Mouse (Mus musculus): Measurements from ENCODE around the gene Cul5.
A peak's percentile ranks its signal among the peaks of the same experiment; 100 is the strongest.

The Cul5 gene

DNA sequence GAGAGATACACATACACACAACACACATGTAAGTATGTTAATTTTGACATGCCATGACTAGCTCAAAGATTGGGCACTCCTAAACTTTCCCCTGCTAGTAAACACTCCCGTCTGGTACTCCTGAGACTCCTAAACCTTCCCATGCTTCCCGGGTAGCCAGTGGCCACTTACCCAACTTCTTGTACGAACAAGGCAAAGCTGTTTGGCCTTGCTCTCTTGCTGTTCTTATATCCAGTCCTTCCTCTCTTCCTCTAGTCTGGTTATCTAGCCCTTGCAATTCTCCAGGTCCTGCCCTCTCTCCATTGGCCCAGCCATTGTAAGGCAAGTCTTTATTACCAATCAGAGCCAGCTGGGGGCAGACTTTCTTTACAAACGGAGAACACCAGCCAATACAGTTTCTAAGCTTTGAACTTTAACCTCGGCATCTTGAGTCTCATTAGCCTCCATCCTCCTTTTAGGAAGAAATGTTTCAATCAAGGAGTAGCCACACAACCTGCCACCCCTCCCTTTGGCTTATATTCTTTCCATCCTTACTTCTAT lies at the start of gene Cul5:
Cul5 (minus strand) TSS at position 335 of the 540 bp plus-strand sequence.
- peak; percentile 40 for DNase-seq

DNA sequence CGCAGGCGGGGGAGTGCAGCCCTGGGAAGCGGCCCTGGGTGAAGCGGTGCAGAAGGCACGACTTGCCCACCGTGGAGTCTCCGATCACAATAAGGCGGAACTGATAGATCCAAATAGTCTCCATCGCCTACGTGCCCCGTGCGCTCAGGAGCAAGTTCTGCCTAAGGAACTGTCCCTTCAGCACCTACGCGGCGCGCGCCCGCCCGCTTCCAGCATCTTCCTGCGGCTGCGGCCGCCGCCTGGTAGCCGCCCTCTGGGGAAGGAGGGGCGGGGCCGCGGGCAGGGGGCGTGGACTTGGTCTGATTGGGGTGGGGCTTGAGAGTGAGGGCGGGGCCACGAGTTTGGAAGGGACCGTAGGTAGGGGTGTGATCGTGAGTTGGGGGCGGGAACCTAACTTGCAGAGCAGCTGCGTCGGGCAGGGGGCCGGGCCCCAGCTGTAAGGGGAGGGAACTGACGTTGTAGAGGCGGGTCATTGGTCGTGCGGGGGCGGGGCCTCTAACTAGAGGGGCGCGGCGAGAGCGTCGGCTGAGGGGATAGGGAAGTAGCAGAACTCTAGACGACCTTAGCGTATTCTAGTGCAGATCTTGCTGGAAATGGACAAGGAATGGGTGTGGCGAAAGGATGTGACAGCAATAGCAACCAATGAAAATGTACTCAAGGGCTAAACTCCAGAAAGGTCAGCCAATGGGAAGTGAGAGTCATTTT lies 36.3 kb upstream of the Cul5 start, which contains the start of gene Rab39:
Rab39 (minus strand) TSS at position 241 of the 705 bp plus-strand sequence.
- DNase-seq, result peak; percentile 43

DNA sequence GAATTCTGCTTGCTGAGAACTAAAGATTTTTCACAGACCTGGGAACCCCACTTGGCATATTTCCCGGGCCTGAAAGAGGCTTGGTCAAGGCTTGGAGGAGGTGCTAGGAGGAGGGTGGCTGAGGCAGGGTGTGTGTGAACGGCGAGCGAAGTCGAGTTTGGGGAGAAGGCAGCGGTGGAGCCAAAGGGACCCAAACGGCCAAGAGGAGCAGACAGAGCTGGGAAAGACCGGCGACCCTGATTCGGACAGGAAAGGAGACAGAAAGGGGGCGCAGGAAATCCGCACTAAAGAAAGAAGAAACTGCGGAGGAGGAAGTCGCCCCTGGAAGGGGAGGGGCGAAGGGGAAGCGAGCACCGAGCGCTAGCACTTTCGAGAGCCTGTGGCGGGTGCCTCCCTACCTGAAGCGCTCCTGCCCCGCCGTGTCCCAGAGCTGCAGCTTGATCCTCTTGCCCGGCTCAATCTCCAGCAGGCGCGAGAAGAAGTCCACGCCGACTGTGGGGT lies 35.7 kb upstream of the Cul5 start:
- DNase-seq, result no peak

DNA sequence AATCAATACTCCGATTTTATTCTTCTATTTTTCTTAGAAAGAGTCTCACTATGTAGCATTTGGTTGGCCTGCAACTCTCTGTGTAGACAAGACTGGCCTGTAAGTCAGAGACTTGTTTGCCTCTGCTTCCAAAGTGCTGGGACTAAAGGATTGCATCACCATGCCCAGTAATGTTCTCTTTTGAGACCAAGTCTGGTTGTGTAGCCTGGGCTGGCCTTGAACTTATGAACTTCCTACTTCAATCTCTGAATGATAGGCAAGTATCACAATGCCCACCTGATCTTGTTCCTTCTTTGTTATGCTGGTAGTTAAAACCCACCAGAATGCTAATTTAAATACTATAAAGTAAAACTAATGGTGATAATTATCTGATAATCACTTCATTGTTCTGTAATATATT lies 33.2 kb upstream of the Cul5 start:
- DNase-seq, result no peak

DNA sequence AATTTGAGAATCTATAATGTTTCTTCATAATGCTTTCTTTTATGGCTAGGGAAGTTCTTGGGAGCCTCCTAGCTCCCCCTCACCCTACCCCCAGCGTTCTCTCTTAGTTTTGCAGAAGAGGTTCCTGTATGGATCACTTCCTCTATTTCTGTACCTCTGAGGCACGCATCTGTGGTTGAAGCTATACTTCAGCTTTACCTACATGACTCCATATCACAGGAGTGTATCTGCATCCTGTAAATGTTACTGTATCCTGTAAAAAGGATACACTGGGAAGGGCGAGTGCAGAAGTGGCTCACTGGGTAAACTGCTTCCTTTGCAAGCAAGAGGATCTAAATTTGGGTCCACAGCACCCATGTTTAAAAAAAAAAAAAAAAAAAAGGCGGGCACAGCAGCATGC lies 30.7 kb upstream of the Cul5 start:
- DNase-seq, result no peak

DNA sequence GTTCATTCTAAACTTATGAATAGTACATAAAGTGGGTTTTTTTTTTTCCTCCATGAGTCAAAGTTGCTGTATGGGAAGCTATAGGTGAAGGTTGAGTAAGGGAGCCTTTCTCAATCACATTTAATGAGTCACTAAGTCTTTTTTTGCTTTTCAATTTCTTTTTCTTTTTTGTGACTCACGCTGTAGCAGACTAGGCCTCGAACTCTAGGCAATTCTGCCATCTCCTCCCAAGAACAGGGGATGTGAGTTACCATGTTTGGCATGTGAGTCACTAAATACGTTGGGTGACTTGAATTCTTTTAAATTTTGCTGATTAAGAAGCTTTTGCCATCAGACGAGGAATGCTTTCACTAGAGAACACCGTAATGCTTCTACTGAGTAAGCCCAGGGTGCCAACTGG lies 26.0 kb upstream of the Cul5 start:
- no peak for DNase-seq

DNA sequence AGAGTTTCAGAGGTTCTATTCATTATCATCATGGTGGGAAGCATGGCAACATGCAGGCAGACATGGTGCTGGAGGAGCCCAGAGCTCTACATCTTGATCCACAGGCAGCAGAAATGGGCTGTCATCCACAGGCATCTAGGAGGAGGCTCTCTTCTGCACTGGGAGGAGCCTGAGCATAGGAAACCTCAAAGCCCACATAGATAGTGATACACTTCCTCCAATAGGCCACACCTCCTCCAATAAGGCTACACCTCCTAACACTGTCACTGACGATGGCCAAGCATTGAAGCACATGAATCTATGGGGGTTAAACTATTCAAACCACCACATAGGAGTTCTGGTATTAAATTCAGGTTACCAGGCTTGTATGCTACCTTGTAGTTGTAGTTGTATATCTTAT lies 23.9 kb upstream of the Cul5 start:
- DNase-seq, result no peak

DNA sequence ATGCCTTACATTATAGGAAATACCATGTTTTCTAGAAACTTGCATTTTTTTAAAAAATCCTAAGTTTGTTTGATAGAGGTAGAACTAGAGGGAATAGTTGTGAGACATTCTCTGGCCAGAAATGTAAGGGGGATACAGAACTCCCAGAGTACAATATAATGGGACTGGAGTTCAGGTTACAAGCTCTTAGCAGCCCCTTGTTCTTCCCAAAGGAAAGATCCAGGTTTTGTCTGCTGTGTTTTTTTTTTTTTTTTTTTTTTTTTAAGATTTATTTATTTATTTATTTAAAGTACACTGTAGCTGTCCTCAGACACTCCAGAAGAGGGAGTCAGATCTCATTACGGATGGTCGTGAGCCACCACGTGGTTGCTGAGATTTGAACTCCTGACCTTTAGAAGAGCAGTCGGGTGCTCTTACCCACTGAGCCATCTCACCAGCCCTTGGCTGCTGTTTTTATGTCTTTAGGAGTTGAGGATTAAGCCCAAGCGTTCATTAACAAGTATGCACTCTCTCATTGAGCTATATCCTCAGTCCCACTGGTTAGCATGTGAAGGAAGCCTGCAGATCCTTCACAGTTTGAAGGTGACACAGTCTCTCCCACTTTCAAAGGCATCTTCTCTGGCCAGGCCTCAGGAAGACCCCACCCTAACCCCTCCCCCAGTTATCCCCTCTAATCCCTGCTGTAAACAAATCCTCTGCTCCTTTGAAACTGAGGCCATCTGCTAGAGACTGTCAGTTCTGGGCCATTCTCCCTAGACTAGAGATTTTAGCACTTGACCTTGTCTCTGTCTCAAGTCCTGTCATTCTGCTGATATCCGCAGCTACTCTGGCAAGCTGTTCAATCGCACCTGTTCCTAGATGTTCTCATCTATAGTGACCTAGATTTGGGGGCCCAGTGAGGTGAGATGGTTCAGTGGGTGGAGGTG lies 22.2 kb upstream of the Cul5 start:
- DNase-seq, result no peak

DNA sequence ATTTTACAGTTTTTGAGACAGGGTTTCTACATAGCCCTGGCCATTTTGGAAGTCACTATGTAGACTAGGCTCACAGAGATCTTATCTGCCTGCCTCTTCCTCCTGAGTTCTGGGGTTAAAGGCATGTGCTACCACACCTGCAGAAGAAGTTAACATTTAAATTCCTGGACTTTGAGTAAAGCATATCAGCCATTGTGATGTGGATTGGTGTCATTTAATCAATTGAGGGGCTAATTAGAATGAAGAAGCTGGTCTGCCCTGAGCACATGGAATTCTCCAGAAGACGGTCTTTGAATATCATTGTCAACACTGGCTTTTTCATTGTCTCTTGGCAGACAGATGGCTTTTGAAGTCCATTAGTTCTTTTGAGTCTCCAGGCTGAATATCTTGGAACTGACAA lies 11.0 kb upstream of the Cul5 start:
- DNase-seq, result no peak

DNA sequence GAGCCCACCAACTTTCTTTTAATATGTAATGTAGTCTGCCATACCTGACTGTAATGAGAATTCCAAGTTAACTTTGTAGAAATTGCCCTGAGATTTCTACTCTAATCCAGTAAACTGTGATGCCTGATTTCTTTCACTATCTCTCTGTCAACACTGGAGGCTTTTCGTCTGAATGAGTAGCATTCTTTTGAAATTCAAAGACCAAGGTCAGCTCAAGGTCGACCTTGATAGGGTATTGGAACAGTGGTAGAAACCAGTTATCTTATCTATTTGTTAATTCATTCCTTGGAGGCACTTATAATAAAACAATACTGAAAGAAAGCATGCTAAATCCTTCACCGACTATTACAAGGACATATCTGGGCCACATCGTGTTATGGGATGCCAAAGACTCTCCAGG lies 7.1 kb upstream of the Cul5 start:
- DNase-seq, result no peak

DNA sequence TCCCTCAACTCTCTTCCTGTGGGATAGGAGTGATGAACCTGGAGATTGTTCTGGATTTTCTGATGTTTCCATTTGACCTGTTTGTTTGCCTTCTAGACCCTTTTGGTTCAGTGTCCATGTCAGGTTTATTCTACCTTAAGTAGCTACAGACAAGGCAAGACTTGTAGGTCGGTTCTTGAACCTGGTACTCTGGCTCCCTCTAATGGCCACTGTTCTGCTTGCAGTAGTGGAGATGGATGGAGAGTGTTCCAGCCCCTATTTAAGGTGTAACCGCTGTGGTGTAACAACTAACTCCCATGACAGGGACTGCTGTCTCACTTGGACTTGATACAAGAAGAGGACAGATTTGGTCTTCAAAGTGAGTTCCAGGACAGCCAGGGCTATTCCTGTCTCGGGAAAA lies 3.8 kb upstream of the Cul5 start:
- DNase-seq, result peak; percentile 66

DNA sequence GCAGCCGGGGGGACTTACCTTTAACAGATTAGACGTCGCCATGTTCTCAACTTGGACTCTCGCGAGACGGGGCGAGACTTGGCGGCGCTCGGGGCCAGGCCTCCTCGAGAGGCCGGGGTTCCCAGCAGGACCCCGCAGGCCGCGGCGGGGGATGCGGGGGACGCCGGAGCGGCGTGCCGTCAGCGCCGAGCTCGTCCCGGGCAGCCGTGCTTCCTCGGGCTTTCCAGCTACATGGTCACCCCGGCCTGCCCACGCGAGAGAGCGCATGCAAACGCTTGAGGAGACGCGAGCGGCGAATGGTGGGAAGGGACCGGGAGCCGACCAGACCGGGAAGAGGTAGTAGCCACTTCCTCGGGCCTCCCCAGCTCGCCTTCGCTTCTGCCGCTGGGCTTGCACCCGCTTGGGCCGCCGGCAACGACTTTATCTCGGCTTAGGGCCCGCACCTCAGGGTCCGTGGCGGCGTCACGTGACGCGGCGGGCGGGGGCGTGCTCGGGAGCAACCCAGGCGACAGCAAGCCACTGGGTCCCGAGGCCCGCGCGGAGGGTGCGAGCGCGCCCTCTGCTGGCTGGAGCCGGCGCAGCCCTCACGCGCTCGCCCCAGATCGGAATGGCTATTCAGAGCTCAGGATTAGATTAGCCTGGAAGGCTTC lies 2.7 kb downstream of the Cul5 start:
- DNase-seq, result peak; percentile 93

DNA sequence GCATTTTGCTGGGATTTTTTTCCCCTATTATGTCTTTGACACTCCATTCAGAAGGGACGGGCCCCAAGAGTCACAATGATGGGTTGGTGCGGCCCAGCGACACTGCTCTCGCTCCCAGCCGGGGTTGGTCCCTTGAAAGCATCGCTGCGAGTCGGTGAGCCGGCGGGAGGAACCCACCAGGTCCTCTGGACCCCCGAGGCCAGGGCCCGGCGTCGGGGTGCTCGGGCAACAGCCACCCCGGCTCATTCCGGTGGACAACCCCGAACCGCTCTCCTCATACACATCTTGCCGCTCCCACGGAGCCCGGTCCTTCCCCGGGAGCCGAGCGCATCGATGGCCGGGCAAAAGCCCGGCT lies 3.2 kb downstream of the Cul5 start:
- no peak for DNase-seq

DNA sequence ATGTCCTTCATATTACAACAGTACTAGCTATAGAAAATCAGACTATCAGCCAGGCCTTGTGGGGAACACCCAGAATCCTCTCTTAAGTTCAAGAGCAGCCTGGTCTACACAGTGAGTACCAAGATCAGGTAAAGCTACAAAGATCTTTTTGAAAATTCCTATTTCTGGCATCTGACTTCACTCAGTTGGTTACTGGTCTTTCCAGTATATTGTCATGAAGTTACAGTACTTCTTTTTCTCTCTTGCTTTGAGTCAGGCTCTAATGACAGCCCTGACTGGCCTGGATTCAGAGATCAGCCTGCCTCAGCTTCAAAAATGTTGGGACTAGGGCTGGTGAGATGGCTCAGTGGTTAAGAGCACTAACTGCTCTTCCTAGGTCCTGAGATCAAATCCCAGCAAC lies 4.4 kb downstream of the Cul5 start:
- DNase-seq, result no peak

DNA sequence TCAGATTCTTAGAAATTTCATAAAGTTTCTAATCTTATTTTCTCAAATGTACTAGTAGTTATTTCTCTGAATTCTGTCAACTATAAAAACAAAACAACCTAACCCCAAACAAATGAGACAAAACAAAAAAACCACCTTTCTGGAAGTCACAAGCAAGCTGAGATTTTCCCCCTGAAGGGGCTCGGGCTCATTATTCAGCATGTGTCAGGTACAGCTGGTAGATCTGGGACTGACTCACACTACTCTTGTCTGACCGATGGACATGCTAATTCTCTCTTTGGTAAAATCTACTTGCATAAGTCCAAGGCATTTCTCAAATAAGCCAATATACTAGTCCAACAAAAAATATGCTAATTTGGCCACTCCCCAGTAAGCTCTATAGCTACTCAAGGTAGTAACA lies 5.0 kb downstream of the Cul5 start:
- no peak for DNase-seq

DNA sequence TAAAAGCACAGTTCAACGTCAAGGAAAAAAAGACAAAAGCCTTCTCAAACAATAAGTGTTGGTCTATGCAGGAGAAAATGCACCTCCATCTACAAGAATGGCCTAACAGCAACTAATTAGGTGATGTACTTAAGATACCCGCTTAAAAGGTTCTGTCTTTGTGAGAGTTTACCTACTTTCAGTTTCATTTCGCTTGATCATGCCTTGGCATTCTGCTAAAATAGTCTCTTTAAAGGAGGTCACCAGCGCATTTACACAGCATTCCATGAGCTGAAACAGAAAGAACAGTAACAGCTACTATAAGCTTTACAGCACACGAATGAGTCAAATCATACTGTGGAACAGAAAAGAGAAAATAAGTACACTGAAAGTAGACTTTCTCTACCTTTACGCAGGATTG lies 35.0 kb downstream of the Cul5 start:
- DNase-seq, result no peak

DNA sequence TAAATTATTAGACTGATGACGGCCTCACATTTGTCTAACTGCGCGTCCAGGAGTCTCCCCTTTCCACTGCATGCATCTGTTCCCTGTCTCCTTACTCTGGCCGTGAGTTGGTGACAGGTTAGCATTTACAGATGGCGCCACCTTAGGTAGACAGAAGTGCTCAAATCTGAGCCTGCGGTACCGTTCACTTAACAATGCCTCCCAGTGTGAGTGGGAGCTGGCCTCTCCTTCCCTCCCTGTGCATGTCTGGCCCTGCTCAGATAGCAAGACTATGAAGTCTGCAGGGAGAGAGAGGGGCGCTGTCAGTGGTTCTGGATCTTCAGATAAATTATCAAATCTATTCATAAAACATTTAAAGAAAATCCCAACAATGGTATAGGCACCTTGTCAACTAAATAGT lies 54.6 kb downstream of the Cul5 start:
- no peak for DNase-seq

DNA sequence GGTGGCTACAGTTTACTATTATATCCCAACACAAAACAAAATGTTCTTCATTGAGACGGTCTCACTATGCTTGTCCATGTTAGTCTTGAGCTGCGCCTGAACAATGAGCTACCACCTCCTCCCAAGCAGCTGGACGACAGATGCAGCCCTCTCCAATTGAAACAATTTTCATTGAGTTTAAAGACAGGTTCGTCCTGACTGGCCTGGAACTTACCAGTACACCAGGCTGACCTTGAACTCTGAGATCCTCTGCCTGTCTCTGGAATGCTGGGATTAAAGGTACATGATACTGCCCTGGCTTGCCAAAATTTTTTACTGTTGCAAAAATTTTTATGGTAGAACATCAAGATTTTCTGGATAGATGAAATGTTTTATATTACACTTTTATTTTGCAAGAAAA lies 55.5 kb downstream of the Cul5 start:
- DNase-seq, result no peak

DNA sequence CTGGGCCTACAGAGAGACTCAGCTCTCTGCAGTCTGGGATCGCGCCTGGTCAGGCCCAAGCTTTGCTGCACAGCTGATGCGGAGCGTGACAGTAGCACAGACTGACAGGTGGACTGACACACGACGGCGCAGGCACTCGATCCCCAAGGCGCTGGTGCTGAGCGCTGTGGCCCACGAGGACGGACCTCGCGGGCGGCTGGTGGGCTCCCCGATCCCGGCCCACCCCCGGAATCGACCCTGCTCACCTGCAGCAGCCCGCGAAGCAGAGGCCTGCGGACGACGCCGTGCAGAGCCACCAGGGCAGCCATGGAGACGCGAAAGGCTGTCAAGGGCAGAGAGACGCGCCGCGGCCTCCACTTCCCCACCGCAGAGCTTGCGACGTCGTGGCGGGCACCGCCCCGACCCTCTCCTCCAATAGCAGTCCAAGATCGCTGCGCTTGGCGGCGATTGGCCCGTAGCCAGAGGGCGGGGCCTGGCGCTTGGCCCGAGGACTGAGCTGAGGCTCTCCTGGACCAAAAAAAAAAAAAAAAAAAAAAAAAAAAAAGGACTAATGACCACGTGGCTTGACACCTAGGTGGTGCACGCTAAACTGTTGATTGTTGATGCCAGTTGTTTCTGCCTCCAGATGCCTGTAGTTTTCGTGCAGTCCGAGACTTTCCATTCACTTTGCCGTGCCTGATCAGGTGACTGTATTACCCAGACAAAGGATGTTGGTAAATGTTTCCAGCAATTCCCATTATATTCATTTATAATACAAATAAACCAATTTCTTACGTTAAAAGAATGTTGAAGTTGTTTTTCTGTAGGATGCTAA lies 59.6 kb downstream of the Cul5 start, which contains the start of gene Acat1:
Acat1 (minus strand) TSS at position 415 of the 814 bp plus-strand sequence.
- peak; percentile 96 for DNase-seq

DNA sequence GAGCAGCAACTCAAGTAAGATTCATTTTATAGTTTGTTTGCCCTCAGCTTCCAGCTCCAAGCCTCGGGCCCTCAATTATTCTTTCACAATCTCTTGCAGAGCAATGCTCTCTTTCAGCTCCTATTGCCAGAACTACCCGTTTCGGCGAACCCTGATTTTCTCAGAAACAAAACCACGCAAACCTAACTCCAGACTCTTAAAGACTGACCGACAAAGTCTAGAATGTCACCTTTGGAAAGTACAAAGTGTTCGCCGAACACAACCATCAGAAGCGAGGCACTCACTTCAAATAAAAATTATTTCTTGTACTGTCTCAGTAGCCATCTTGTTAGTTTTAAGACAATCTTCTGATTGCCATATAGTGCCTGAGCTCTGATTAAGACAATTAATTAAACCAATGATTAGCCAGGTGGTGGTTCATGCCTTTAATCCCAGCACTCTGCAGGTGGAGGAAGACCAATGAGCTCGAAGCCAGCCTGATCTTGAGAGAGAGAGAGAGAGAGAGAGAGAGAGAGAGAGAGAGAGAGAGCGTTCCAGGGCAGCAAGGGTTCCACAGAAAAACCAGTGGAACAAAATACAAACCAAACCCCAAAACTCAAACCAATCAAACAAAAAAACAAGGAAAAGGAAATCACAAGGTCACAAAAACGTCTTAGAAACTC lies 60.4 kb downstream of the Cul5 start:
- DNase-seq, result peak; percentile 14

DNA sequence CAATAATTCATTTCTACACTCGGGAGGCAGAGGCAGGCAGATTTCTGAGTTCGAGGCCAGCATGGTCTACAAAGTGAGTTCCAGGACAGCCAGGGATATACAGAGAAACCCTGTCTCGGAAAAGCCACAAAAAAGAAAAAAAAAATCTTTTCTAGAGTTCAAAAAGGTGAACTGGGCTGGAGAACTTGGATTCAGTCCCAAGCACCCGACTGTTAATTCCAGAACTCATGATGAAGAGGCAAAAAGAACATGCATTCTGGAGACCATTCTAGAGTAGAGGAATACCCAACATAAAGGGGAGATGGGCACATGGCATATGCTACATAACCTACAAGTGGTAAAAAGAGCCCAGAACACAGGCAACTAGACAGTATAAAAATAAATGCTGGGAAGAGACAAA lies 62.0 kb downstream of the Cul5 start:
- peak; percentile 2 for DNase-seq

DNA sequence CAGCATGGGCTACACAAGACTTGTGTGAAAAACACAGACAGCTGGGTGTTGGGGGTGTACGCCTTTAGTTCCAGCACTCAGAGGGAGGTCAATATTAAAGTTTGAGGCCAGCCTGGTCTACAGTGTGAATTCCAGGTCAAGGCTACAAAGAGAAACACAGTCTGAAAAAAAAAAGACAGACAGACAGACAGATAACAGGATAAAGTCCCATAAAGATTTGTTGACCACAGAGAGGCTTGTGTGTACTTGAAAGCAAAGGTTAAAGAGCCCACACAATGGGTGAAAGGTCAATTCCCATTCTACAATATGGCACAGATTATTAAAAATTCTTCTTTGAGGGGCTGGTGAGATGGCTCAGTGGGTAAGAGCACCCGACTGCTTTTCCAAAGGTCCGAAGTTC lies 62.6 kb downstream of the Cul5 start:
- peak; percentile 1 for DNase-seq

All from kidney, adult 11 months (tissue).